Mouse (Mus musculus): ENCODE results near the gene Ccdc14. TPM values are rescaled to one million over a fixed set of nuclear protein-coding genes. Genes with fewer than 3 reads are reported as not detected.
"Not testable (repeated sequence)": the region's sequence is repeated elsewhere in the genome, so short reads cannot be mapped to it uniquely, and the experiment has no call there.

Gene Ccdc14
- total RNA-seq (2017): 2.6 and 3.0 TPM in 2 replicates

DNA sequence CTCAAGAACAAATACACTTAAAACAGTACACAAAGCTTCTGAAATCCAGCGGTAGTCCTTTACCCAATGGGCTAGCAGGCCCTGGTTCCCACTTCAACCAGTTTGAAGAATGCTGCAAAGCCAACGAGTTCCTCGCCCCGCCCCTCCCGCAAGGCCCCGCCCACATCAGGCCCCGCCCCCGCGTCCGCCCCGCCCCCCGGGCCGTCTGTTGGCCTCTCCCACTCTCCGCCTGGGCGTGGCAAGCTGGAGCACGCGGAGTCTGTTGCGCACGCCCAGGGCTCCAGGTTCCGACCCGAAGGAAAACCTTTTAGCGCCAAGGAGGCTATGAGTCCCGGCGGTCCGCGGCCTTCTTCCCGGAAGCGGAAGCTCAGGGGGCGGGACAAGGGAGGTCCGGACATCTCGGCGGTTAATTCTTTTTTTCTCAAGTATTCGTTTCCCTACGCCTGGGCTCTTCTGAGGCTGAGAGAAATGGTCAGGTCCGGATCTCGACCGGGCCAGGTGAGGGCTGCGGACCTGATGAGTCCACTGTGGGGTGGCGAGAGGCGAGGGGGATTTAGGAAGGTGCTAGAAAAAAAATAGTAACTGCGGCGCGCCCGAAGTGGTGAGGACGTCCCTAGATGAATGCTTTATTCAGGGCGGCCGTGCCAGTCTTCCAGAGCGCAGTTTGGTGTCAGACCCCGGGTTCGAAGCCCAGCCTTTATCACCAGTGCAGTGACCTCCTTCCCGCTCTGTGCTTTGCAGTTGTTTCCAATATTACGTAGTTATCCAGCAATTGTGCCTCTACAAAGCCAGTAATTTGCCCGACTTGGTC is at the start of gene Ccdc14:
Ccdc14 (plus strand) TSS at position 283 of the 811 bp plus-strand sequence.
- ATAC-seq (ENCODE audit: extremely low read depth, insufficient number of reproducible peaks, low FRiP score, poor library complexity, severe bottlenecking): peak; percentile 78

DNA sequence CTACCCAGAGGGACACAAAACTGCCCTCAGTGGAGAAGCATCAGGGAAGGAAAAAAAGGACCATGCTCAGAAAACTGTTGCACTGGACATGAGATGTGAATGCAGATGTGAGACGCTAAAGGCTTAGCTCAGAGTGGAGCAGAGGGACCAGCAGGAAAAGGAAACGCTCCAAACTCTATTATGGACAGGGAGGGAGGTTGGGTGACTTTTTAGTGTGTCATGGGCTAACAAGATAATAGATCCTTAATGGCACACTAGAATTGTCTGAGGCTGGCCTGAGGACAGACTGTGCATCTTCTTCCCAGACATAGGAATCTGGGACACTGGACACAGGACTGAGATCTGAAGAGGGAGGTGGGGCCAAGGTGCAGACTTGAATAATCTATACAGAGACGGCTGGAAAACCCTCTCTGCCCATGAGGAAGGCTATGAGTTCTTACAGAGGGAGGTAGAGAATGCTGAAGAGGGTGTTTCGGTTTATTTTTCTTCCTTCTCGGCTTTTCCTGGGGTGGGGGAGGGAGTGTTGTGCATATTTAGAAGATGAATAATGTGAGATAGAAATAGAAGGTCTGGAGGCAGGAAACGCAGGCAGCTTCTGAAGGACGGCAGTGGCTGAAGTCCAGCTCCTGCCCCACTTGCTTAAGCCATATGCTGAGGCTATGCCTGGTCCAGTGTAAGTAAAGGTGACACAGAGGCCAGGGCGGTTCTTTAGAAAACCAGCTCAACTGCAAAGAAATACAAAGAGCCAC is 46.7 kb upstream of the Ccdc14 start:
- ATAC-seq (ENCODE audit: extremely low read depth, insufficient number of reproducible peaks, low FRiP score, poor library complexity, severe bottlenecking): no peak

DNA sequence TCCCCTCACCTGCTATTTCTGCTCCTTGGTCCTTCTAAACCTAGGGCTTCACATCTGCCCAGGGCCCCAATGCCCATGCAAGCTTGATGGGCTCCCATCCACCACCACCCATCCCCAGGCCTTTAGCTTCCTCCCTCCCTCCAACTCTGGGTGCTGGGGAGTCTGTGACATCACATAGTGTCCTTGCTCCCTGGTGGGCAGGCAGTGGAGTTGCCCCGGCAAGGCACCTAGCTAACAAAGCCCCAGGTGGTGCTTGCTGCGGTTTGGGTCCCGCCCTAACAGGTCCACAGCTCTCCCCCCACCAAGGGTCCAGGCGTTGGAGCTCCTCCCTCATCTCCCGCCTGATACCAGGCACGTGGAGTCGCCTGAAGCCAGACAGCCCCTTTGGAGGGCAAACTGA is 40.8 kb upstream of the Ccdc14 start, which contains the start of gene Ropn1:
Ropn1 (plus strand) TSS at position 301 of the 400 bp plus-strand sequence.
- no peak for ATAC-seq (ENCODE audit: extremely low read depth, insufficient number of reproducible peaks, low FRiP score, poor library complexity, severe bottlenecking)

DNA sequence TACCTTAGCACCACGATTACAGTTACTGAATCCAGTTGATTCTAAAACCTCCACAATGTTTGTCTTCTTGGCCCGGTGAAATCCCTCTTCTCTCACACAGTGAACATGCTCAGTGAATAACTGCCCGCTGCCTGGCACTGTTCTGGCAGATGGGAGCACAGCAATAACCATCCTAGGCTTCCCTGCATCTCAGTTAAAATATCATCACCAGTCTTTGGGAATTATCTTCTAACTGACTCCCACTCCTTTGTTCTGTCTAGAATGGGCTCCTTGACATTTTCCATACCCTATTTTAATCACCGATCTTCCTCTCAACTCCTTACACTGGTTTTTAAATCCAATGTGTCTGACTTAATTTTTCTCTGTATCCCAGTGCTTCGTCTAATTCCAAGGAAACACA is 37.4 kb upstream of the Ccdc14 start:
- no peak for ATAC-seq (ENCODE audit: extremely low read depth, insufficient number of reproducible peaks, low FRiP score, poor library complexity, severe bottlenecking)

DNA sequence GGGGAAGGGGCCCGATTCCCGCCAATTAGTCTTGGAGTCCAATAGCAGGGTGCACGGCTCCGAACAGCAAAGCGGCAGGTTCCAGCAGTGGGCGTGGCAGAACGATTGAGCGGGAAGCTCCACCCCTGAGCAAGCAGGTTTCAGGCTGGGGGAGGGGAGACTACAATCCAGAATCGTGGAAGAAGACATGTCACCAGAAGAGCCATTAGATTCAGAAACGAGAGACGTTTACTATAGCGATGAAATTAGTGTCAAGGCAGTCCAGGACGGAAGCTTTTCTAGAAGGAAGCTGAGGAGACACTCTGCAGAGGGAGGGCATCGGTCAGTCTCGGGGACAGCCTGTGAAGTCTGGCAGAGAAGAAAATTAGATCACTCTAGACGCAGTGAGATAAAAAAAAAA is 32.9 kb upstream of the Ccdc14 start:
- ATAC-seq (ENCODE audit: extremely low read depth, insufficient number of reproducible peaks, low FRiP score, poor library complexity, severe bottlenecking): not testable (repeated sequence)

DNA sequence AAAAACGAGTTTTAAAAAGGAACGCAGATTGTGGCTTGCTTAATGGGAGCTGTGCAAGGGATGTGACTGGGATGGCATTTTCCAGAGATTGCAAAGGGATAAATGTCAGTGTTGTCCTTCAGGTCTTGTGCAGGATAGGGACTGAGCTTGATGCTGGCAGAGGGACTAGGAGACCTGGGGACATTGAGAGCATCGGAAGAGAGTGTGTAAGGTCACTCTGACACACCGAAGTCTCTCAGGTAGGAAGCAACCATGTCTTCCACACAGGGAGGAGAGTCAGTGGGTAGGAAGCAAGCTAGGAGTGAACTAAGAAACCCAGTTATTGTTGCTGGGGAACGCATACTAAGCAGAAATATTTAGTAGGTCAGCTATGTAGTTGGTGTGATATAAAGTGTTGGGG is 32.4 kb upstream of the Ccdc14 start:
- no peak for ATAC-seq (ENCODE audit: extremely low read depth, insufficient number of reproducible peaks, low FRiP score, poor library complexity, severe bottlenecking)

DNA sequence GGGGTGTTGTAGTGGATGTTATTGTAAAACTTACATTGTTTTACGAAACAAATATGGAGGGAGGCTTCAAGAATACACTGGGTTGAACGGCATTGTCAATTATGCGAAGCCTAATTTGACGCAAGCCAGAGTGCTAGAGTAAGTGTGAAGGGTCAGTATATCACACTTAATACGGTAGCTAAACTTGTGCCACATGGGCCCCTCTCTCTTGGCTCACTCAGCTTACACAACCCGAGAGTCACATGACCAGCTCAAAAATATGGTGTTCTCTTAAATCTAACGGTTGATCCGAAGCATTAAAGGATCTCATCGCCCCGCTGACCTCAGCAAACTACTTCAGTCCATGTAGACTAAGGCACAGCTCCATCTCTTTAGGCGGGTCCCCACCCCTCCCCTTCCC is 32.0 kb upstream of the Ccdc14 start:
- ATAC-seq (ENCODE audit: extremely low read depth, insufficient number of reproducible peaks, low FRiP score, poor library complexity, severe bottlenecking): no peak

DNA sequence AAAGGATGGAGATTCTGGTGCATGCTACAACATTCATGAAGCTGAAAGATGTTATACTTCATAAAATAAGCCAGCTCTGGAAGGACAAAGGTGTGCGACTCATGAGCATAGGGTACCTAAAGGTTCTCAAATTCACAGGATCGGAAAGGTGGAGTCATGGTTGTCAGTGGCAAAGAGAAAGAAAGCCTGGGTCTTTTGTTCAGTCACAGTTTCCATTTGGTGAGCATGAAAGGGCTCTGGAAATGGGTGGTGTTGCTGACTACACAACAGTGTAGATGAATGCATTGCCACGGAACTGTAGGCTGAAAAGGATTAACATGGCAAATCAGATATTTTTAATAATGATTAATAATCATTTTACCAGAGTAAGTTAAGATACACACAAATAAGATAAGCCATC is 25.9 kb upstream of the Ccdc14 start:
- ATAC-seq (ENCODE audit: extremely low read depth, insufficient number of reproducible peaks, low FRiP score, poor library complexity, severe bottlenecking): no peak

DNA sequence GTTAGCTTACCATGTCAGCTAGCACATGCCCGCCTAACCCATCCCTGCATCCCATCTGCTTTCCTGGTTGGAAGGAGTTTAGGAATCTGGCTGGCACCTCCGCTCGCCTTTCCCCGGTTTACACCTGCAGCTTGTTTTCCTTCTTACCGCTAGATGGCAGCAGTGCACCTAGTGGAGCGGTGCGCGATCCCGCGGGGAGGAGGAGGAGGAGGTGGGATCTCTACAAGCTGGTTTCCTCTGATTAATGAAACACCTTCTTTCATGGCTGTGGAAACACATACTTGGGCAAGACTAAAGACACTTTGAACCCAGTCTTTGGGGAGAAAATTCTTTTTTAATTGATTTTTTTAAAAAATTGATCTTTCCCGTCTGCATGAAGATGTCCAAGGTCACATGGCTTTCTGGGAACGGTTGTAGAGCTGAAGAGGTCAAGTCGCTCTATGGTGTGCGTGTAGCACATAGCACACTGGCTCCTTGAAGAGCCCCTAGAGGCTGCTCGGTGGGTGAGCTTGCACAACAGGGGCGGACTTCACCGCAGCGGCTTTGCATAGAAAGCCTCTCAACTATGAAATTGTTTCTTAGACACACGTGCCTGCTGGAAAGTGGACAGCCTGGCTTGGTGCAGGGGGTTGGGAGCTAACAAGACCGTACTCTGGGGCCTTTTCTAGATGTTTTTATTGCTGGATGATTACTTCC is 23.2 kb upstream of the Ccdc14 start:
- ATAC-seq (ENCODE audit: extremely low read depth, insufficient number of reproducible peaks, low FRiP score, poor library complexity, severe bottlenecking): peak; percentile 76

DNA sequence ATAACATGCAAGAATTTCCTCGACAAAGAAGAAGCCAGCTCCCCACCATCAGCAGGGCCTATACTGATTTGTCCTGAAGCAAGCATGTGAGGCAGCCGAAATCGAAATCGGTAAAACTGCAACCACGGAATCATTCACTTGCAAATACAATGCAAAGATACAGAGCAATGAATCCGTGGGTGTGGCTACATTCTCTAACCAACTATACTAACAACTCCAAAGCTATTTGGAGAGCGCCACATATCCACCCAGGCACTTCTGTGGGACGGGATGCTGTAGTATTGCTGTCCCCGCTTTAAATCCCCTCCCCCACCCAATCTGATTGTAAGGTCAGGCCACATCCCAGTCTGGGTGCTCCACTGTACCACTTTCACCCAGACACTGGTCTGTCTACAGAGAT is 22.1 kb upstream of the Ccdc14 start:
- no peak for ATAC-seq (ENCODE audit: extremely low read depth, insufficient number of reproducible peaks, low FRiP score, poor library complexity, severe bottlenecking)

DNA sequence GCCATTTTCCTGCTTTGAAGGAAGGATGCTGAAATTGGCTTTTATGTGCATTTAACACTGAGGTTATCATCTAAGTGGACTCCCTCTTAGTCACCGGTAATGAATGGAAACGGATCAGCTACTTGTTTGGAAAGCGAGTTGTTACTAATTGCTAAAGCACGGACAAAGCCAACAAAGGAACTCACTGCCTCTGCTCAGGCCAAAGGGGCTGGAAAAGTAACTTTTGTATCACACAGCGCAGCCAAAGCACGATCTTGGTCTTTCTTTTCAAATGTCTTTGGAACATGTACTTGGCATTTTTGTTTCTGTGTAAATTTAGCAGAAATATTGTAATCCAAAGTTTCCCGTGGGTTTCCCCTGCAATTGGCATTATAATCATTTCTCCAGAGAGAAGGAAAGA is 18.4 kb upstream of the Ccdc14 start:
- no peak for ATAC-seq (ENCODE audit: extremely low read depth, insufficient number of reproducible peaks, low FRiP score, poor library complexity, severe bottlenecking)

DNA sequence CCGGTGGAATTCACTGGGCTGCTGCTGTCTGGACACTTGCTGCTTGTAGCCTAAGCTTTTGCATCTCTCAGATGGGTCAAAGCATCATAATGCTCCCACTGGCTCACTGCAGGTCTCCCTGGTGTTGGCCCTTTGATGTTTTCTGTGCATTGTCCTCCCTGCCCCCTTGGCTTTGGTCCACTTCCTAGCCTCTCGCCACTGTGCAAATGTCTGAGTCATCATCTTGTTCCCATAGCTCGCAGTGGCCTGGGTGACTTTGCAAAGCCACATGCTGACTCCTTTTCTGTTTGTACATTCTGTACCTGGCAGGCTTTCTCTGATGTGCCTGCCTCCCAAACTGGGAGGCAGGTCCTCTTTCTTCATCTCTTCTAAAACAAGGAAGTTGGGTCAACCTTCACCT is 17.6 kb upstream of the Ccdc14 start:
- no peak for ATAC-seq (ENCODE audit: extremely low read depth, insufficient number of reproducible peaks, low FRiP score, poor library complexity, severe bottlenecking)

DNA sequence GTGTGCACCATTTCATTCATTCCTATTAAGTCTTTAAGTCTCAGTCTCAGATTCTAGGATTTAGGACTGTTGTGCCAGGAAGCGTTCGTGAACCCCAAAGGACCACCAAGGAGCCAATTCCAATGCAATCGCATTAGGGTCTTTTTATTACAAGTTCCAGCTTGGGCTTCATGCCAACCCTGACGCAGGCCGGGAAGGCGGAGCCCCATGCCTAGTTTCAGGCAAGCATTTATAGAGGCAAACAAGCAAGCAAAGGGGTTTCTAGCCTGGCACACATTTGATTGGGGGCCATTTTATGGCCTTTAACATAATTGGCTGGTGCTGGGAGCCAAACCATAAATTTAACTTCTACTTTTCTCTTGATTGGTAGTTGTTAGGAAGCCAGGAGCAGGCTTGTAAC is 16.1 kb upstream of the Ccdc14 start:
- ATAC-seq (ENCODE audit: extremely low read depth, insufficient number of reproducible peaks, low FRiP score, poor library complexity, severe bottlenecking): no peak

DNA sequence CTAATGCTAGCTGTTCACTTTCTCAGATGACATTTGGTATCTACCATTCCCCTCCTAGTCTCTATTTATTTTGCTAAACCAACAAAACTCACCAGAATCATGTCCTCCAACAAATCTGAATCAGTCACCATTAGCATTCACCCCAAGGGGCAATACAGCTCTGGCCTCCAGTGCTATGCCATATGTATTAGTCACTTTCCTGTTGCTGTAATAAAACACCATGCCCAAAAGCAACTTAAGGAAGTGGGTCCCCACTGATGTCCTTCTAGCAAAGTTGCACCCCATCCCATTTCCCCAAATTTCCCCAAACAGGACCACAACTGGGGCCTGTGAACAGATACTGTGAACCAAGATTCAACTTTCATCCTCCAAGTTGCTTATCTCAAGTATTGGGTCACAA is 8.6 kb upstream of the Ccdc14 start:
- ATAC-seq (ENCODE audit: extremely low read depth, insufficient number of reproducible peaks, low FRiP score, poor library complexity, severe bottlenecking): no peak

DNA sequence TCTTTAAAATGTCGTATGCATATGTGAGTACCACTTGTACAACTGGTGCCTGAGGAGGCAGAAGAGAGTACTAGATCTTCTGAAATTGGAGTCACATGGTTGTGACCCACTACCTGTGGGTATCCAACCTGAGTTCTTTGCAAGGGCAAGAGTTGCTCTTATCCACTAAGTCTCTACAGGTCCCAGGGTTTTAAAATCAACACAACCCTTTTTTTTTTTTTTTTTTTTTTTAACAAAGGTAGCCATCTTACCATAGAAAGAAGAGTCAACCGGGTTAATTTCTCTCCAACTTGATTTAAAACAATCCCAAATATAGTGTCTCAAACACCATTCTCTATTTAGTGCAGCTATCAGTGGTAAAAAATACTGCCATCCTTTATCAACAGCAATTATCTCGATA is 537 bp upstream of the Ccdc14 start:
- no peak for ATAC-seq (ENCODE audit: extremely low read depth, insufficient number of reproducible peaks, low FRiP score, poor library complexity, severe bottlenecking)

DNA sequence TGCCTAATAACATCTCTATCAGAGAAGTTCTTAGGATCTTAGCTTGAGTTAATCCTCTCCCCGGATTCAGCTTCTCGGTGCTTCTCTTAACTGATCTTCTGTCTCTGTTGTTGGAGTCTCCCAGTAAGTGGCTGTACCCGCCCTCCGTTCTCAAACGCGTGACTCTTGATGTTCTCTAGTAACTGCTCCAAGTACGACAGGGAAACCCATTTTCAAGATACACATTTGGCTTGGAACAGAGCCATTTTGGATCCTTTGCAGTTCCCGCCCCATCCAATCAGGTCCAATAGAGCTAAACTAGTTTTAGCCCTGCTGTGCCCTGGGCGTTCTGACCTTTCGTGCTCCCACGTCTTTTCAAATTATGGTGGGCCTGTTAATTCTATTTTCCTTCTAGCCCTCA is 740 bp downstream of the Ccdc14 start:
- ATAC-seq (ENCODE audit: extremely low read depth, insufficient number of reproducible peaks, low FRiP score, poor library complexity, severe bottlenecking): no peak

DNA sequence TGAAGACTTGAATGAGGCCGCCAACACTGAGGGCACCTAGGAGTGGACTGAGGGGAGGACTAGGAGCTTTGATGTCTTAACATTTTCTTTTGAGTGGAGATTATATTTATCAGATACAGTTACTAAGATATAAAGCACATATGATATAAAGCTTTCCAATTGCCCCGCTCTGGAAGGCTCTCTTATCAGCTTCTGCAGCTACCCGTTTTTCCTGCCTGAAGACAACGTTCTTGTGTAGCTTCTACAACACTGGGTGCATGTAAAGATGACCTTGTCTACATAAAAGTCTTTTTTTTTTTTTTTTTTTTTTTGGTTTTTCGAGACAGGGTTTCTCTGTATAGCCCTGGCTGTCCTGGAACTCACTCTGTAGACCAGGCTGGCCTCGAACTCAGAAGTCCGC is 4.1 kb downstream of the Ccdc14 start:
- no peak for ATAC-seq (ENCODE audit: extremely low read depth, insufficient number of reproducible peaks, low FRiP score, poor library complexity, severe bottlenecking)

DNA sequence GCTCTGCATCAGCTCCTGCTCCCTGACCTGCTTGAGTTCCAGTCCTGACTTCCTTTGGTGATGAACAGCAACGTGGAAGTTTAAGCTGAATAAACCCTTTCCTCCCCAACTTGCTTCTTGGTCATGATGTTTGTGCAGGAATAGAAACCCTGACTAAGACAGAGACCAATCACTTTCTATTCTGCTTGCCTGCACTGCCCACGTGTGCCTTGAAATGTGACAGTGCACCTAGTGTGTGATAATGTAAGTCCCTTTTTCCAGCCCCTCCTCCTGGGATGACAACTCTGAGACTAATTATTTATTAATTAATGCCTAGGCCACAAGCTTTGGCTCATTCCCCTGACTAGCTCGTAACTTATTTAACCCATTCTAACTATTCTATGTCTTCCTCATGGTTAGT is 8.3 kb downstream of the Ccdc14 start:
- ATAC-seq (ENCODE audit: extremely low read depth, insufficient number of reproducible peaks, low FRiP score, poor library complexity, severe bottlenecking): not testable (repeated sequence)

DNA sequence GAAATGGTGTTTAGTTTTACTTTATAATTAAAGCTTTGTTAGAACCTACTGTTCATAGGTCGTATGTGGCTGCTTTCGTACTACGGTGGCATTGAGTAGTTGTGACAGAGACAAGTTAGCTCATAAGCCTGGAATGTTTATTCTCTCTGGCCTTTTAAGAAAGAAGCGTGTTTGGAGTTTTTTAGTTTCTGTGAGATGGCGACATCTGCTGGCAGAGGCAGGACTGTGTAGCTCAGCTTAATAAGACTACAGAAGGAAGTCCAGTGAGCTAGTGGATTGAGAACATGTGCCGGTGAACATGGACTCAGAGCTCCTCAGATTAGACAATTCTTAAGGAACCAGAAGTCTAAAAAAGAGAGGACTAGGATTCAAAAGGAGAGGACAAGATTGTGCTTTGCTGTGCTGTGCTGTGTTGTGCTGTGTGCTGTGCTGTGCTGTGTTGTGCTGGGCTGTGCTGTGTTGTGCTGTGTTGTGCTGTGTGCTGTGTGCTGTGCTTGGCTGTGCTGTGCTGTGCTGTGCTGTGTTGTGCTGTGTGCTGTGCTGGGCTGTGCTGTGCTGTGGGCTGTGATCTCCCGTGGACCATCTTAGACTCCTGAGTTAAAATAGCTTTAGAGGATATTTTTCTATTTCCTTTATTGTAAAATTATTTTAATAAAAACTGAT is 9.9 kb downstream of the Ccdc14 start:
- peak; percentile 69; the same call in 1 of the 2 replicates for ATAC-seq (ENCODE audit: extremely low read depth, insufficient number of reproducible peaks, low FRiP score, poor library complexity, severe bottlenecking)
